Mouse (Mus musculus) hindbrain, embryonic 11.5 days (tissue): ENCODE measurements around the gene Klhl2. TPM values are rescaled to one million over a fixed set of nuclear protein-coding genes. Genes with fewer than 3 reads are reported as not detected.

Source experiments
- ATAC-seq: fragments of 200-750 bp; cut with Nextera tagmentation; 2 replicates; pipeline ENCODE4 v1.8.0; 2017; ENCODE audit warnings: mild to moderate bottlenecking, moderate TSS enrichment, moderate library complexity; ENCODE audit not compliant: low FRiP score
- DNase-seq: peaks from one replicate; pipeline ENCODE4 v3.0.0-alpha.2; 2015; ENCODE audit warnings: low spot score
- H3K27ac ChIP-seq: fragments of 300-500 bp; sonication (generic); 2 replicates; pipeline ENCODE4 v1.5.1; 2014; ENCODE audit warnings: mild to moderate bottlenecking, low read depth, low read length
- H3K27me3 ChIP-seq: fragments of 300-500 bp; sonication (generic); 2 replicates; pipeline ENCODE4 v1.6.1; 2014; ENCODE audit warnings: mild to moderate bottlenecking, low read length, moderate library complexity, mixed read lengths; ENCODE audit not compliant: control insufficient read depth, insufficient read depth
- H3K36me3 ChIP-seq: fragments of 300-500 bp; sonication (generic); 2 replicates; pipeline ENCODE4 v1.6.1; 2014; ENCODE audit warnings: mild to moderate bottlenecking, low read length, moderate library complexity, mixed read lengths; ENCODE audit not compliant: control insufficient read depth, insufficient read depth
- H3K4me1 ChIP-seq: fragments of 300-500 bp; sonication (generic); replicated peaks from 2 replicates; pipeline ENCODE4 v1.6.1; 2014; ENCODE audit warnings: low read length, mixed read lengths; ENCODE audit not compliant: control insufficient read depth, insufficient read depth
- H3K4me2 ChIP-seq: fragments of 300-500 bp; sonication (generic); replicated peaks from 2 replicates; pipeline ENCODE4 v1.6.1; 2014; ENCODE audit warnings: mild to moderate bottlenecking, low read depth, low read length
- H3K4me3 ChIP-seq: fragments of 300-500 bp; sonication (generic); 2 replicates; pipeline ENCODE4 v1.5.1; 2014; ENCODE audit warnings: low read depth, low read length
- H3K9ac ChIP-seq: fragments of 300-500 bp; sonication (generic); 2 replicates; pipeline ENCODE4 v1.6.1; 2014; ENCODE audit warnings: low read depth, low read length
- H3K9me3 ChIP-seq: fragments of 300-500 bp; sonication (generic); 2 replicates; pipeline ENCODE4 v1.6.1; 2016; ENCODE audit warnings: low read length; ENCODE audit not compliant: control insufficient read depth
- WGBS: fragments of 180-500 bp; shearing (Covaris S2); extraction: QIAGEN DNeasy Blood & Tissue Kit; methylation state at CpG from one replicate; pipeline ENCODE4 v1.1.7; 2014; 5-methylcytosine and 5-hydroxymethylcytosine counted together
- polyA plus RNA-seq: library from polyadenylated mRNA; unstranded; fragments of >200 nt; fragmentation: Nextera tagmentation; extraction: Ambion mirVana; gene quantifications from 2 replicates; pipeline ENCODE4 v1.2.1, GENCODE M21; 2014

Gene Klhl2
- polyA plus RNA-seq = 14.9 and 19.3 TPM in 2 replicates

DNA sequence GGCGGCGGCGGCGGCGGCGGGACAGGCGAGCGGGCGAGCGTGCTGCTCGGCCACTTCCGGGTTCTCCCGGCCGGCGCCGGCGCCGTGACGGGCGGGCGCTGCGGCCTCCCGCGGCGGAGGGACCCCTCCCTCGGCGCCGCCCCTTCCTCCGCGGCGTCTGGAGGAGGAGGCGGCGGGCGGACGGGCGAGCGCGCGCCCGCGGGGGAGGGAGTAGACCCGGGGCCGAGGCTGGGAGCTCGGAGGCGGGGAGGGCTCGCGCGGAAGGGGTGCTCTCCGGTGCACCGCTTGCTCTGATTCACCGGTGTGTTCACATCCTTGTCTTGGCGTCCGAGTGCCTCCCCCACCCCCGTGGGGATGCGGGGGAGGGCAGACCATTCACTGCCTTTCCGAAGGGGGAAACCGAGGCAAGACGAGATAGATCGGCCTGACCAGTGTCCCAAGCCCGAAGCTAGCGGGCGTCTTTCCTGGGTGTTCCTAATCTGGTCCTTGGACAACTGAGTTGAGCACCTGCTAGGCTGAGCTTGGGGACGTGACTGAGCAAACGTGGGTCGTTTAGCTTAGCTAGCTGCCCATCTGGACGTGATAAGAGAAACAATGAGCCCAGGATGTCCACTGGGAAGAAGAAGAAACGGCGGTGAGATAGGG is at the start of gene Klhl2:
Klhl2 (minus strand) TSS at position 121 of the 645 bp plus-strand sequence.
- Histone ChIP-seq H3K9me3 (no peaks in the 10 kb centered on the region), H3K27me3 (no peaks in the 10 kb centered on the region), H3K4me3 (peak within 1 kb of the TSS; percentile 79), H3K36me3 (no peaks in the 10 kb centered on the region), H3K4me1 (peaks cover 4% of the 10 kb centered on the region), H3K9ac (peak within 1 kb of the TSS; percentile 93), H3K4me2 (peak within 1 kb of the TSS; percentile 70), H3K27ac (peak within 1 kb of the TSS; percentile 88)
- ATAC-seq = peak; percentile 89
- peak; percentile 87 for DNase-seq
- 0% methylated on average over 33 of the region's 68 CpGs for WGBS

DNA sequence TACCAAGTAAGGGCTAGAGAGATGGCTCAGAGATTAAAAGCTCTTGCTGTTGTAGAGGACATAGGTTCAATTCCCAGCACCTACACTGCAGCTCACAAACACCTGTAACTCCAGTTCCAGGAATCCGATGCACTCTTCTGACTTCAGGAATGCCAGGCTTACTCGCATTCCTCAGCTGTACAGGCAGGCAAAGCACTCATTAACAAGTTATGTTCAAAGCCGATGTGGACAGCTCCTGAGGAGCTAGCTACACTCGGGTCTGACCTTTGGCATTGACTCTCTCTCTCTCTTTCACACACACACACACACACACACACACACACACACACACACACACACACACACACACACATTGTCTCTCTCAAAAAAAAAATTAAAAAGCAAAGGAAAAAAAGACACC is 48.9 kb upstream of the Klhl2 start:
- H3K27me3 ChIP-seq = no peaks in the 10 kb centered on the region
- ATAC-seq = no peak
- H3K9me3 ChIP-seq = no peaks in the 10 kb centered on the region
- no peak for DNase-seq
- no peak overlapping the region for H3K9ac ChIP-seq
- 42% methylated on average over 4 of the region's 4 CpGs for WGBS
- no peaks in the 10 kb centered on the region for H3K4me1 ChIP-seq
- H3K4me3 ChIP-seq = no peak overlapping the region
- H3K36me3 ChIP-seq = no peaks in the 10 kb centered on the region
- no peak overlapping the region for H3K4me2 ChIP-seq
- no peak overlapping the region for H3K27ac ChIP-seq

DNA sequence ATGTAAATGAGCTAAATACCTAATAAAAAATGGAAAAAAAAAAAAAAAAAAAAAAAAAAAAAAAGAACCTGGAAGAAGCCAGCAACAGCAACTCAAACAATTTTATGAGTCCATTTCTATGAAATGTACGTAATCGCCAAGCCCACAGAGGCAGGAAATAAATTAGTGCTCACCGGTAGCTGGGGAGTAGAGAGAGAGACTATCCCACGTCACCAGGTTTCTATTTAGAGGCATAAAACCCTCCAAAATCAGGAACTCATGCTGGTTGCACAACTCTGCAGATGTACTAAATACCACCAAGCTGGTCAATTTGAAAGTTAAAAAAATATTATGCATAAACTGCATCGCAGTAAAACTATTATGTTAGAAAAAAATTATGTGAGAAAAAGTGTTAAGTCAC is 46.9 kb upstream of the Klhl2 start:
- ATAC-seq (no peak), DNase-seq (no peak)
- Histone ChIP-seq H3K4me3 (no peak overlapping the region), H3K9me3 (no peaks in the 10 kb centered on the region), H3K4me2 (no peak overlapping the region), H3K4me1 (no peaks in the 10 kb centered on the region), H3K27me3 (no peaks in the 10 kb centered on the region), H3K36me3 (no peaks in the 10 kb centered on the region), H3K27ac (no peak overlapping the region), H3K9ac (no peak overlapping the region)
- WGBS = 93% methylated on average over 5 of the region's 5 CpGs

- no peaks in the 10 kb centered on the region for H3K4me1 ChIP-seq
- no peak overlapping the region for H3K4me3 ChIP-seq
- WGBS = 53% methylated on average over 13 of the region's 13 CpGs
- ATAC-seq (no peak), DNase-seq (no peak)
- H3K4me2 ChIP-seq = no peak overlapping the region
- no peaks in the 10 kb centered on the region for H3K9me3 ChIP-seq
- no peaks in the 10 kb centered on the region for H3K27me3 ChIP-seq
- H3K36me3 ChIP-seq = no peaks in the 10 kb centered on the region
- H3K9ac ChIP-seq = no peak overlapping the region
- no peak overlapping the region for H3K27ac ChIP-seq
These were observed 30.9 kb upstream of the Klhl2 start for GRCm38 (mm10) chr8:64880619-64881200.

- Histone ChIP-seq H3K4me2 (no peak overlapping the region), H3K27me3 (no peaks in the 10 kb centered on the region), H3K4me1 (no peaks in the 10 kb centered on the region), H3K36me3 (no peaks in the 10 kb centered on the region), H3K9me3 (no peaks in the 10 kb centered on the region), H3K9ac (no peak overlapping the region), H3K27ac (no peak overlapping the region), H3K4me3 (no peak overlapping the region)
- DNase-seq (no peak), ATAC-seq (no peak)
- WGBS = 90% methylated on average over 22 of the region's 22 CpGs
These were observed 28.0 kb upstream of the Klhl2 start for GRCm38 (mm10) chr8:64877630-64878312.

GRCm38 (mm10) chr8:64871469-64872165 is 21.8 kb upstream of the Klhl2 start:
- H3K4me3 ChIP-seq = no peak overlapping the region
- H3K27me3 ChIP-seq = no peaks in the 10 kb centered on the region
- no peak overlapping the region for H3K9ac ChIP-seq
- no peak for DNase-seq
- no peaks in the 10 kb centered on the region for H3K4me1 ChIP-seq
- no peaks in the 10 kb centered on the region for H3K9me3 ChIP-seq
- WGBS = 90% methylated on average over 12 of the region's 12 CpGs
- no peaks in the 10 kb centered on the region for H3K36me3 ChIP-seq
- H3K27ac ChIP-seq = no peak overlapping the region
- no peak for ATAC-seq
- H3K4me2 ChIP-seq = no peak overlapping the region

DNA sequence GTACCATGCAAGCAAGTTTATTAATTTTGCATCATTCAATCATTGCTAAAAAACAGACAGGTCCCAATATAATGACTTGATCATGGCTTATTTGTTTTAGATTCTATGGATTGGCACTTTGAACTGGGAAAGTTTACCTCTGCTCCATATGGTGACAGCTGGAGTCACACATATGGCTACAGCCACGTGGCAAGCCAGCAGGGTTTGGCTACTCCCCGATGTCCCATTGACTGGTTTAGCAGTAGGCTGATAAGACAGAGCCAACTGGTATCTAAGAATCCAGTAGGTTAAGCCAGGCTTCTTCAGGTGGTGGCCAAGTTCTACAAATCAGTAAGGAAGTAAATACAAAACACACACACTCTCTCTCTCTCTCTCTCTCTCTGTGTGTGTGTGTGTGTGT is 20.4 kb upstream of the Klhl2 start:
- ATAC-seq (no peak), DNase-seq (no peak)
- Histone ChIP-seq H3K27ac (no peak overlapping the region), H3K4me3 (no peak overlapping the region), H3K4me2 (no peak overlapping the region), H3K4me1 (no peaks in the 10 kb centered on the region), H3K9me3 (no peaks in the 10 kb centered on the region), H3K27me3 (no peaks in the 10 kb centered on the region), H3K9ac (no peak overlapping the region), H3K36me3 (no peaks in the 10 kb centered on the region)
- 52% methylated on average over 2 of the region's 2 CpGs for WGBS

DNA sequence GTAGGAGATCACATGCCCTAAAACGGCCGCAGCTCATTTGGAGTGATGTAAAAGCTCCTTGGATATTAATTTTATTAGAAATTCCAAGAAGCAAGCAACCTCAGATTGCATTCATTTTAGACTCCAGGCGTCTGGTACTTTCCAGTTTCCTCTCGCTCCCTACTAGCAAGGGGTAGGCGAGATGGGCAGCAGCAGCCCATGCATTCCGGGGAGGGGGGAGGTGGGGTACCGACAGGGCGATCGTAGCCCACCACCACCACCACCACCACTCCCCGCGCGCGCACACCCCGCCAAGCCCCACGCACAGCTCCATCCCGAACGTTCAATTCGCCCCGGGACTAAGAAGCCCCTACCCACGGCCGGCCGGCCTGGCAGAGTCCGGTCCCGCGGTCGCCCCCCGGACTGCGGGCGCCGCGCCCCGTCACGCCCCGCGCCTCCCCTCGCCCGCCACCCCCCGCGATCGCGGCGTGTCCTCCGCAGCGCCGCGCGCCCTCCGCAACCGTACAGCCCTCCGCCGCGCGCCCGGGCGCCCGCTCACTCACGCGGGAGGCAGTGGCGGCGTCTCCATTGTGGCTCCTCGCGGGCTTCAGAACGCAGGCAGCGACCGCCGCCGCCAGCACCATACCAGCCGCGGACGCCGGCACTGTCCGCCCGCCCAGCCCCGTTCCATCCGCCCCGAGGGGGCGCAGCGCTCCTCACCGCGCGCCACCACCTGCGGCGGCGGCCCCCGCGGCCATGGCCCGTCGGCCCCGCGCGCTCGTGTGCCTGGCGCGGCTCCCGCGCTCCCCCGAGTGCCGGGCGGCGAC is 523 bp downstream of the Klhl2 start:
- DNase-seq (peak; percentile 74), ATAC-seq (peak; percentile 87)
- Histone ChIP-seq H3K27ac (peak overlapping the region; percentile 88), H3K4me2 (peak overlapping the region; percentile 70), H3K4me3 (peak overlapping the region; percentile 79), H3K9me3 (no peaks in the 10 kb centered on the region), H3K4me1 (peaks cover 4% of the 10 kb centered on the region), H3K27me3 (no peaks in the 10 kb centered on the region), H3K36me3 (no peaks in the 10 kb centered on the region), H3K9ac (peak overlapping the region; percentile 93)
- WGBS = under 1% methylated on average over 59 of the region's 100 CpGs
